Mouse (Mus musculus) urinary bladder, postnatal 14 days (tissue): ENCODE data around the gene Txnrd1.

Source experiments
- DNase-seq: peaks from one replicate; pipeline ENCODE4 v3.0.0; 2021; ENCODE audit warnings: low spot score

Gene Txnrd1

GRCm38 (mm10) chr10:82817936-82818335, 15.8 kb upstream of the Txnrd1 start:
- no peak for DNase-seq

- no peak for DNase-seq
Observed at GRCm38 (mm10) chr10:82818661-82819060, 15.1 kb upstream of the Txnrd1 start.

GRCm38 (mm10) chr10:82823108-82823778, 10.5 kb upstream of the Txnrd1 start:
- DNase-seq = no peak

GRCm38 (mm10) chr10:82823779-82824177, 10.0 kb upstream of the Txnrd1 start:
- DNase-seq = no peak

- no peak for DNase-seq
Observed at GRCm38 (mm10) chr10:82824541-82824940, 9.2 kb upstream of the Txnrd1 start.

- no peak for DNase-seq
Observed at GRCm38 (mm10) chr10:82826516-82826915, 7.2 kb upstream of the Txnrd1 start.

- no peak for DNase-seq
Observed at GRCm38 (mm10) chr10:82835898-82836297, 2.1 kb downstream of the Txnrd1 start.

GRCm38 (mm10) chr10:82838390-82838789, 4.6 kb downstream of the Txnrd1 start:
- no peak for DNase-seq

GRCm38 (mm10) chr10:82844090-82844489, 10.3 kb downstream of the Txnrd1 start:
- peak; percentile 51 for DNase-seq

- no peak for DNase-seq
Observed at GRCm38 (mm10) chr10:82844731-82845130, 11.0 kb downstream of the Txnrd1 start.

GRCm38 (mm10) chr10:82847821-82848459, 14.2 kb downstream of the Txnrd1 start:
- no peak for DNase-seq

- no peak for DNase-seq
Observed at GRCm38 (mm10) chr10:82849686-82850353, 16.1 kb downstream of the Txnrd1 start.

GRCm38 (mm10) chr10:82850354-82850752, 16.6 kb downstream of the Txnrd1 start:
- DNase-seq = no peak

- DNase-seq = no peak
Observed at GRCm38 (mm10) chr10:82851751-82852150, 18.0 kb downstream of the Txnrd1 start.

GRCm38 (mm10) chr10:82858032-82858680, 24.4 kb downstream of the Txnrd1 start:
- DNase-seq = no peak

- DNase-seq = peak; percentile 93
Observed at GRCm38 (mm10) chr10:82858691-82859532, 25.2 kb downstream of the Txnrd1 start.

- DNase-seq = peak; percentile 40
Observed at GRCm38 (mm10) chr10:82859533-82859915, 25.8 kb downstream of the Txnrd1 start.

GRCm38 (mm10) chr10:82860181-82860928, 26.6 kb downstream of the Txnrd1 start:
- peak; percentile 69 for DNase-seq

- no peak for DNase-seq
Observed at GRCm38 (mm10) chr10:82860929-82861315, 27.2 kb downstream of the Txnrd1 start.

- no peak for DNase-seq
Observed at GRCm38 (mm10) chr10:82863106-82863680, 29.4 kb downstream of the Txnrd1 start.

- no peak for DNase-seq
Observed at GRCm38 (mm10) chr10:82863827-82864226, 30.1 kb downstream of the Txnrd1 start.
